Mouse (Mus musculus) A20 (cell line): ENCODE measurements around the gene Krt34.

ENCODE experiments used
- DNase-seq: peaks from one replicate; pipeline ENCODE4 v3.0.0-alpha.2; 2011; ENCODE audit warnings: low read depth, low spot score

Krt34 gene

DNA sequence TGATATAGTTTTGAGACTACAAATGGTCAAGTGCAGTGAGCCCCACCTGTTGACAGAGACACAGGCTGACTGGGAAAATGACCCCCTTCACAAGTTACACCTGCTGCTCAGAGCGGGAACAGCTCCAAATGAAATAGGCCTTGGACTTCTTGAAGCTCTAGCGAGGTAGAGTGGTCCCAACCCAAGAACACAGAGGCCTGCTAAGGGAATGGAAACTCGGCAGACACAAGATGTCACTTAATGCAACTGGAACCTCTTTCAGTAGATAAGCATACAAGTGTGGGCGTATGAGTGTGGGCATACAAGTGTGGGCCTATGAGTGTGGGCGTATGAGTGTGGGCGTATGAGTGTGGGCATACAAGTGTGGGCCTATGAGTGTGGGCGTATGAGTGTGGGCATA lies 42.3 kb downstream of the Krt34 start:
- no peak for DNase-seq

DNA sequence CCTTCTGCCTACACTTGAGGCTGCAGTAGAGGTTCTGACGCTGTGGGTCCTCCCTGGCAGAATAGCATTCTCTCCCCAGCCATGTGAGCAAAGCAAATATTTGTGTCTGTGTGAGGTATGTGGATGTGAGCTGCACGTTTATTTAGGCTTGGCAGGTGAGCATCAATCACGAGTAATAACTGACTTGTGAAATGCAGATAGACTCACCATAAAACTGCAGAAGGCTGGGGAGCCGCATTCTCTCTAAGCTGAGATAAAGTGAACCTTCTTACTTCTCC lies 47.0 kb downstream of the Krt34 start:
- DNase-seq, result no peak

DNA sequence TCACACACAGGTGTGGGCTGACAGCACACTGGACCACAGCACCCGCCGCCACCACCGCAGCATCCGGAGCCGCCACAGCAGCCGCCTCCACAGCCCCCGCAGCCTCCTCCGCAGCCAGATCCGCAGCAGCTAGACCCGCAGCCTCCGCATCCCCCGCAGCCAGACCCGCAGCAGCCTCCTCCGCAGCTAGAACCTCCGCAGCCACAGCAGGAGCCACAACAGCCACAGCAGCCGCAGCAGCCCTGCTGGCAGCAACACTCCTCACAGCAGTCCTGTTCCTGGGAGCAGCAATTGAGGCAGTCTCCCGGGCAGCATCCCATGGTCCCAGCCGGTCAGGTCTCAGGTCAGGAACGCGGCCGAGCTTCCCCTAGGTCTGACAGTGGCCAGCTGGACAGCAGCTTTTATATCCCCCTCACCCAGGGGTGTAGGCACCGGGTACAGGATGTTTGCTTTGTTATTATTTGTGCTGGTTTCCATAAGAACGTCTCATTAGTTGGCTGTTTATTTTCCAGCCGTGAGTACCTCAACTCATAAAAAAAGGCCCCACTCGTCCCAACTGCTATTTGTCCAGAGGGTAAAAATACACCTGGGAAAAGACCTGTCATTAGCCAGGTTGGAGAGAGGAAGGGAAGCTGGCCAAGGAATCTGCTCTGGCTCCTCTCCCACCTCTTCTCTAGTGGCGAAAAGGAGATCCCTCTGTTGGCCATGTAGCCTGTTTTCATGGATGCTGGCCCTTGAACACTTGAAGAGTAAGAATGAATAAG lies 47.6 kb downstream of the Krt34 start, which contains the start of gene Krtap17-1:
TSS of gene Krtap17-1 (minus strand) at position 375 of the 764 bp plus-strand sequence.
- no peak for DNase-seq

DNA sequence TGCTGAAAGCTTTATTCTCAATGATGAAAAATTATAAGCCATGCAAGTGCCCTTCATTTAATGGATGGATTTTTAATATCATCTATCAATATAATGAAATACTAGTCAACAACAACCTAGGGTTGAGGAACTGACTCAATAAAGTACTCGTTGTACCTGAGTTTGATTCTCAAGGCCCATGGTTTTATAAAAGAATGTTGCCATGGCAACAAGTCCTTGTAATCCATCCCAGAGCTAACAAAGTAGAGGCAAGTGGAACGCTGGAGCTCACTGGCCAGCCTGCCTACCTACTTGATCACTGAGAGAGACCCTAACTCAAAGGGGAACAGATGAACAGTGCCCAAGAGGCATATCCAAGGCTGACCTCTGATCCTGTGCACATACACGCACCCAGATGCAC lies 50.8 kb downstream of the Krt34 start:
- DNase-seq, result no peak

DNA sequence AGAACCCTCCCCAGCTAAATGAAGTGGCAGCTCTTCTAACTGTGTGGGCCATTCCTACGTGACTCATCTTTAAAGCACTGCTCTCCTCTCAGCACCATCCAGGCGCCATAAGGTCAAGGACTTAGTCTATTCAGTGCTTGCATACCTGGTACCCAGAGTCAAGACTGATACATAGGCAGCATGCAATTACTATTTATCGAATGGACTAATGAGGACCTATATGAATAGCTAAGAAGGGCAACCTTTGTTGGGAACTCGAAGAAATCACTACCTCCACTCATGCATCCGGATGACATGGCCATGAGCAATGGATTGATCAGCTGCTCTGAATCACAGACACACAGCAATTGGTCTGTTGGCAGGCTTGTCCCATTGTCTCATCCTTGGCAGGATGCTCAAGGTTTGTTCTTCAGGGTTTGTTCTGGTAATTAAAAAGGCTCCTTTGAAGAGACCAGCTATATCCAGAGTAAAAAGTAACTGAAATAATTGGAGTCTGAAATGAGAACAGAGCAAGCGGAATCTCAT lies 51.4 kb downstream of the Krt34 start:
- DNase-seq, result no peak

DNA sequence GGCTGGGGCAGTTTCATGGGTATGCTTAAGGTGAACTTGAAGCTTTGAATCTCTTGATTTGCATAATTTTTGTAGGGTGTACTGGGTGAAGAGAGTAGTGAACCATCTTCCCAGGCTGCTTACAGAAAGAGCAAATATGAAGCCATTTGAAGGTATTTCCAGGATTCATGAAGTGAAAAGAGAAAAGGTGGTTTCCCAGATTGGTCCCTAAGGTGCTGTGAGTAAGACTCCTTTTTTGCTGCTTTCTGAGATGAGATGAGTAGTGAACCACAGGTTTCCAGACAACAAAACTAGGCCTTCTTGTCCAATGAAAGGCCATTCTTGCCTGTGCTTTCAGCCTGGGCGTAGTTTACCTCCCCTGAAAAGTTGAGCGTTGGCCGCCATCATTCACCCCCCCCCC lies 52.8 kb downstream of the Krt34 start:
- no peak for DNase-seq
